Mouse (Mus musculus): ENCODE measurements around the gene Slc8a1.

- TF ChIP-seq CTCF (IDR thresholded peaks at IDR 0.05; ENCODE audit: control insufficient read depth, insufficient read depth, insufficient read length) (no peak), CEBPB (IDR thresholded peaks at IDR 0.05; ENCODE audit: low read depth) (no peak), MAX (IDR thresholded peaks at IDR 0.05) (no peak), MYOG (IDR thresholded peaks at IDR 0.05; ENCODE audit: control insufficient read depth, extremely low read depth, insufficient read length) (no peak), USF1 (IDR thresholded peaks at IDR 0.05; ENCODE audit: low read depth) (no peak)
These were observed 4.9 kb upstream of the Slc8a1 start for GRCm38 (mm10) chr17:81743034-81743433.

Data from C2C12 (cell line).